Mouse (Mus musculus) adrenal gland, postnatal 25 days (tissue): Measurements from ENCODE around the gene Opa3. TPM values are rescaled to one million over a fixed set of nuclear protein-coding genes. Genes with fewer than 3 reads are reported as not detected.

ENCODE experiments used
- microRNA-seq, 2 experiments: library from miRNA; unstranded; fragments of <30 nt; microRNA quantifications; one replicate each; pipeline ENCODE4 v1.2.0; 2021
- total RNA-seq: library from RNA; stranded (reverse); gene quantifications from 2 replicates; pipeline ENCODE4 v1.2.3, GENCODE M21; 2021

Gene Opa3
- total RNA-seq, 1 experiment from 2014 or later: 26.9 TPM

Small RNA genes within 50 kb of the gene (microRNA-seq; reads per million reads assigned to microRNA genes)
- 526 to 671 reads per million in 2 experiments for gene Mir330

Other genes with a start within 250 kb of the Opa3 start
- gene Nanos2, start 240.9 kb upstream of the Opa3 start, total RNA-seq: not detected in 2 replicates
- gene Mypop, start 237.1 kb upstream of the Opa3 start, total RNA-seq: 10.9 and 13.0 TPM in 2 replicates
- 45.8 and 48.3 TPM in 2 replicates for gene Irf2bp1, start 224.3 kb upstream of the Opa3 start, total RNA-seq
- gene Foxa3, start 204.8 kb upstream of the Opa3 start, total RNA-seq: 0.76 TPM in 1 of 2 replicates, not detected in the other
- 120 and 126 TPM in 2 replicates for gene Sympk, start 204.0 kb upstream of the Opa3 start, total RNA-seq
- not detected in 2 replicates for gene Rsph6a, start 173.6 kb upstream of the Opa3 start, total RNA-seq
- 53.1 and 64.1 TPM in 2 replicates for gene Dmwd, start 152.1 kb upstream of the Opa3 start, total RNA-seq
- gene Dmpk, start 144.5 kb upstream of the Opa3 start, total RNA-seq: 106 and 114 TPM in 2 replicates
- gene Six5, start 133.7 kb upstream of the Opa3 start, total RNA-seq: 21.8 and 26.1 TPM in 2 replicates
- gene Gm4969, start 110.0 kb upstream of the Opa3 start, total RNA-seq: 0.09 TPM in 1 of 2 replicates, not detected in the other
- gene Fbxo46, start 108.5 kb upstream of the Opa3 start, total RNA-seq: 11.7 and 15.1 TPM in 2 replicates
- gene Qpctl, start 79.0 kb upstream of the Opa3 start, total RNA-seq: 15.4 and 20.3 TPM in 2 replicates
- 90.5 and 99.0 TPM in 2 replicates for gene Snrpd2, start 78.6 kb upstream of the Opa3 start, total RNA-seq
- 0.27 and 0.43 TPM in 2 replicates for gene Gipr, start 62.2 kb upstream of the Opa3 start, total RNA-seq
- gene Eml2, start 51.9 kb upstream of the Opa3 start, total RNA-seq: 36.3 and 66.2 TPM in 2 replicates
- 6.2 and 7.5 TPM in 2 replicates for gene Gpr4, start 15.8 kb upstream of the Opa3 start, total RNA-seq
- 47.4 and 61.4 TPM in 2 replicates for gene Vasp, start 43.5 kb downstream of the Opa3 start, total RNA-seq
- gene Ppm1n, start 51.7 kb downstream of the Opa3 start, total RNA-seq: not detected in 2 replicates
- gene Rtn2, start 54.3 kb downstream of the Opa3 start, total RNA-seq: 2.5 and 5.3 TPM in 2 replicates
- gene Fosb, start 81.7 kb downstream of the Opa3 start, total RNA-seq: 1.0 and 1.3 TPM in 2 replicates
- 44.5 and 45.8 TPM in 2 replicates for gene Ercc1, start 116.4 kb downstream of the Opa3 start, total RNA-seq
- gene Cd3eap, start 131.1 kb downstream of the Opa3 start, total RNA-seq: 13.4 and 13.5 TPM in 2 replicates
- 6.7 and 9.3 TPM in 2 replicates for gene Ppp1r13l, start 131.4 kb downstream of the Opa3 start, total RNA-seq
- gene Ercc2, start 153.7 kb downstream of the Opa3 start, total RNA-seq: 34.8 and 42.9 TPM in 2 replicates
- 1.9 and 2.9 TPM in 2 replicates for gene Klc3, start 175.8 kb downstream of the Opa3 start, total RNA-seq
- gene Ckm, start 176.4 kb downstream of the Opa3 start, total RNA-seq: 1.1 TPM in 1 of 2 replicates, not detected in the other
- gene Mark4, start 230.5 kb downstream of the Opa3 start, total RNA-seq: 56.0 and 69.2 TPM in 2 replicates
- gene Exoc3l2, start 235.0 kb downstream of the Opa3 start, total RNA-seq: 31.9 and 38.0 TPM in 2 replicates